Mouse (Mus musculus): ENCODE measurements at regions not wholly inside any gene's neighbourhood (a gene's known extent, or its start where the extent isn't known, plus 50 kb on each side); places are given as distances from the start of the nearest gene placed in this dataset.

GRCm38 (mm10) chr17:9762436-9762835, 92.9 kb upstream of the Pabpc6 start:
- no peak for DNase-seq (ENCODE audit: low read depth)

- DNase-seq (ENCODE audit: low read depth): no peak
These were observed 91.2 kb upstream of the Pabpc6 start for GRCm38 (mm10) chr17:9760706-9761059.

GRCm38 (mm10) chr17:9760026-9760705, 90.6 kb upstream of the Pabpc6 start:
- DNase-seq (ENCODE audit: low read depth): no peak

- no peak for DNase-seq (ENCODE audit: low read depth)
These were observed 89.9 kb upstream of the Pabpc6 start for GRCm38 (mm10) chr17:9759421-9759852.

- no peak for DNase-seq (ENCODE audit: low read depth)
These were observed 88.3 kb upstream of the Pabpc6 start for GRCm38 (mm10) chr17:9757725-9758251.

GRCm38 (mm10) chr17:9756675-9757074, 87.2 kb upstream of the Pabpc6 start:
- DNase-seq (ENCODE audit: low read depth): no peak

- peak; percentile 17 for DNase-seq (ENCODE audit: low read depth)
These were observed 86.7 kb upstream of the Pabpc6 start for GRCm38 (mm10) chr17:9756196-9756595.

- no peak for DNase-seq (ENCODE audit: low read depth)
These were observed 86.1 kb upstream of the Pabpc6 start for GRCm38 (mm10) chr17:9755576-9755975.

- no peak for DNase-seq (ENCODE audit: low read depth)
These were observed 85.4 kb upstream of the Pabpc6 start for GRCm38 (mm10) chr17:9754884-9755405.

- no peak for DNase-seq (ENCODE audit: low read depth)
These were observed 83.3 kb upstream of the Pabpc6 start for GRCm38 (mm10) chr17:9752848-9753247.

GRCm38 (mm10) chr17:9751348-9752170, 82.0 kb upstream of the Pabpc6 start:
- no peak for DNase-seq (ENCODE audit: low read depth)

GRCm38 (mm10) chr17:9750046-9750445, 80.5 kb upstream of the Pabpc6 start:
- DNase-seq (ENCODE audit: low read depth): no peak

GRCm38 (mm10) chr17:9749301-9749700, 79.8 kb upstream of the Pabpc6 start:
- DNase-seq (ENCODE audit: low read depth): no peak

- DNase-seq (ENCODE audit: low read depth): no peak
These were observed 78.4 kb upstream of the Pabpc6 start for GRCm38 (mm10) chr17:9747893-9748292.

- DNase-seq (ENCODE audit: low read depth): no peak
These were observed 73.8 kb upstream of the Pabpc6 start for GRCm38 (mm10) chr17:9743342-9743741.

- DNase-seq (ENCODE audit: low read depth): no peak
These were observed 71.8 kb upstream of the Pabpc6 start for GRCm38 (mm10) chr17:9741321-9741720.

- DNase-seq (ENCODE audit: low read depth): no peak
These were observed 59.5 kb upstream of the Pabpc6 start for GRCm38 (mm10) chr17:9729020-9729419.

- DNase-seq (ENCODE audit: low read depth): no peak
These were observed 56.4 kb upstream of the Pabpc6 start for GRCm38 (mm10) chr17:9725704-9726469.

GRCm38 (mm10) chr17:9723484-9723883, 54.0 kb upstream of the Pabpc6 start:
- no peak for DNase-seq (ENCODE audit: low read depth)

GRCm38 (mm10) chr17:9722709-9723108, 53.2 kb upstream of the Pabpc6 start:
- no peak for DNase-seq (ENCODE audit: low read depth)
